Mouse (Mus musculus) CH12.LX (cell line): ENCODE data around the gene Gm20489.

Experiments used
- CHD1 ChIP-seq: IDR thresholded peaks from 2 replicates; pipeline ENCODE4 v1.6.1; 2012; ENCODE audit warnings: low read depth, low read length, improper control_type of control experiment, inconsistent platforms
- CTCF ChIP-seq, 2 experiments: IDR thresholded peaks in 1 of 2; conservative IDR thresholded peaks in 1 of 2; 2 replicates each; pipeline ENCODE4 v1.5.1; 2011 to 2012; ENCODE audit warnings: low read depth in 2 of 2, low read length in 2 of 2, improper control_type of control experiment in 1 of 2, inconsistent platforms in 1 of 2, mild to moderate bottlenecking in 1 of 2, moderate library complexity in 1 of 2
- EP300 ChIP-seq: IDR thresholded peaks from 2 replicates; pipeline ENCODE4 v1.6.1; 2011; ENCODE audit warnings: low read length, improper control_type of control experiment
- JUND ChIP-seq: conservative IDR thresholded peaks from 2 replicates; pipeline ENCODE4 v1.6.1; 2011; ENCODE audit warnings: low read depth, low read length, improper control_type of control experiment
- POLR2A ChIP-seq: IDR thresholded peaks from 2 replicates; pipeline ENCODE4 v1.6.1; 2011; ENCODE audit warnings: low read depth, mild to moderate bottlenecking, improper control_type of control experiment, low read length
- USF2 ChIP-seq: conservative IDR thresholded peaks from 2 replicates; pipeline ENCODE4 v1.6.1; 2011; ENCODE audit warnings: low read depth, low read length, improper control_type of control experiment
- ZC3H11A ChIP-seq: IDR thresholded peaks from 2 replicates; pipeline ENCODE4 v1.6.1; 2012; ENCODE audit warnings: low read depth, mild to moderate bottlenecking, inconsistent platforms, low read length, improper control_type of control experiment

DNA sequence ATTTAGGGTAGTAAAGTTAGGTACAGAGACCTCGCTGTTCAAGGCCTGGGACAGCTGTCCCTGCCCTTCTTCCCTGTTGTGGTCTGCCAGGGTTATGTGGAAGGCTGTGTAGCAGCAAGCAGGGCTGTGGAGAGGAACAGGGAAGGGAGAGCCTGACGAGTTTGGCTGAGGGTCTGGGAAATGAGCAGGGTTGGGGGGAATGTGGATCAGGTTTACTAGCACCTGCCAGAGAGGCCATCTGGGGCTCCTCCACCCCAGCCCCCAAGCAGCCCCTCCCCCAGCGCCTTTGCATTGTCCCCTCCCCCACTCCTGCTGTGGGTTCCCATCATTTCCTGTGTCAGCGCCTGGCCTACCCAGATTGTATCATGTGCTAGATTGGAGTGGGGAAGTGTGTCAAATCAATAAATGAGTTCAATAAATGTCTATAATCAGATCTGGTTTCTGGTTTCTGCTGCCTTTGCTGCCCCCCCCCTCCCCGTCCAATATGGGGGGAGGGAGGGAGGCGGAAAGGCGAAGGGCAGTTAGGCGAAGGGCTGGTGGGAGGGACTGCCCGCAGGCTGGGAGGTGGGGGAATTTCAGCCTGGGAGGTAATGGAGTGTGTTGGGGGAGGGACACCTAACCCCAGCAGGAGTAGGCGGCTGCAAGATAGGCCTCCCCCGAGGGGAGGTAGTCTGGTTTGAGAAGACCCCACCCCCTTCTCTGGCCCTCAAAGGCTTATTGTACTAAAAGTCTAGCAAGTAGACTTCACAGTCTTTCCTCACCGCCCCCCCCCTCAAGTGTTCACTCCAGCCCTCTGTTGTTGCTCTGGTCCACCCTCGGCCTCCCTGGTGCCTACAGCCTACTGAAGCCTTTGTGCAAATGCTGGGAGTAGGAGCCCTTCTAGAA, 8.1 kb downstream of the Gm20489 start:
- TF ChIP-seq CHD1 (no peak), CTCF (conservative IDR thresholded peaks at IDR 0.05 in 1 of 2, IDR thresholded peaks at IDR 0.05 in 1 of 2; ENCODE audit: low read depth in 2 of 2, low read length in 2 of 2) (no peak), JUND (no peak), POLR2A (no peak), ZC3H11A (no peak), EP300 (no peak), USF2 (no peak)
